ENCODE assay signal across 23 mouse cellular contexts in the genomic region with DNA sequence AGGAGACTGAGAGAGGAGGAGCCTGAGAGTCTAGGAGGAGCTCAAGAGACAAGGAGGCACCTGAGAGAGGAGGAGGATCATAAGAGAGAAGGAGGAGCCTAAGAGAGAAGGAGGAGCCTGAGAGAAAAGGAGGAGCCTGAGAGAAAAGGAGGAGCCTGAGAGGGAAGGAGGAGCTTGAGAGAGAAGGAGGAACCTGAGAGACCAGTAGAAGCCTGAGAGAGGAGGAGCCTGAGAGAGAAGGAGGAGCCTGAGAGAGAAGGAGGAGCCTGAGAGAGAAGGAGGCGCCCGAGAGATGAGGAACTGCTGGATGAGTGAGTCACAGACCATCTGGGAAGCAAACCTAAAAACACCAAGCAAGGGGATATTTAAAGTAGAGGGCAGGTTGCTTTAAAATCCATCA.
DNase-seq lines count a peak whose midpoint lies in the region; ATAC-seq lines count a peak whose summit lies in the region.
"Had no signal": no experiment of that assay in that cellular context is flagged by ENCODE, and none has a peak within 500 bp of the region (broad histone marks: within the 10 kb centered on the region; RNA-seq: fewer than 3 reads in every experiment).

No protein-coding gene starts in this region.

- DNase-seq in testis, postnatal 14 days (ENCODE audit: low spot score), result peak; percentile 9
- no peak for DNase-seq in testis, postnatal 10 days (ENCODE audit: low spot score)
- DNase-seq in R1 (ENCODE audit: low read depth, low spot score), result peak; percentile 85
- no peak for DNase-seq in Muller cell, postnatal 12 days (ENCODE audit: inconsistent ontology term)
- no peak for DNase-seq in right cerebral cortex, postnatal 36 days (ENCODE audit: low spot score in 2 of 2)
- DNase-seq in ovary, postnatal 14 days (ENCODE audit: low spot score), result no peak
- DNase-seq: adrenal gland, postnatal 10 days; cerebellum, adult 11-12 months; cerebellum, adult 9-11 months; heart, adult 2 months; kidney, adult 8-10 months; kidney, postnatal 4 days; layer of hippocampus, postnatal 36 days; left cerebral cortex, postnatal 4 days; liver, postnatal 0 days; lung, postnatal 36 days; midbrain, embryonic 14.5 days; thymus, postnatal 25 days had no signal

- ATAC-seq in granulocyte monocyte progenitor cell, adult 5-6 weeks (replicated peaks; ENCODE audit: poor library complexity, severe bottlenecking), result peak; percentile 58
- peak; percentile 14; the same call in 1 of the 2 replicates for ATAC-seq in neutrophil, adult 5-6 weeks (ENCODE audit: extremely low read depth, insufficient number of reproducible peaks, low FRiP score, poor library complexity, severe bottlenecking)
- ATAC-seq: forebrain, embryonic 16.5 days; intestine, embryonic 15.5 days; liver, embryonic 12.5 days; liver, postnatal 0 days had no signal

Comparison
In these comparisons a context has a peak if more than half of its experiments do, and no peak if none do; other contexts are left out.
1. DNase-seq: peak in testis, postnatal 14 days (single experiment) and R1 (single experiment); none in testis, postnatal 10 days (single experiment), Muller cell, postnatal 12 days (single experiment), right cerebral cortex, postnatal 36 days (0 of 2) and ovary, postnatal 14 days (single experiment).